Mouse (Mus musculus) myocyte (in vitro differentiated cells): ENCODE data around the gene Pih1d1. TPM values are rescaled to one million over a fixed set of nuclear protein-coding genes. Genes with fewer than 3 reads are reported as not detected.

Source experiments
- H3K27me3 ChIP-seq: one replicate; pipeline ENCODE4 v1.6.1; 2011; ENCODE audit not compliant: control insufficient read depth, insufficient read depth, insufficient read length
- H3K36me3 ChIP-seq: one replicate; pipeline ENCODE4 v1.6.1; 2011; ENCODE audit not compliant: control insufficient read depth, insufficient read depth
- H3K4me2 ChIP-seq: one replicate; pipeline ENCODE4 v1.6.1; 2011; ENCODE audit warnings: low read depth, control low read depth
- H3K4me3 ChIP-seq: one replicate; pipeline ENCODE4 v1.5.1; 2011; ENCODE audit warnings: mild to moderate bottlenecking, control low read depth, moderate library complexity
- H3K79me2 ChIP-seq: one replicate; pipeline ENCODE4 v1.6.1; 2011; ENCODE audit not compliant: control insufficient read depth, insufficient read depth
- H3ac ChIP-seq: one replicate; pipeline ENCODE4 v1.6.1; 2011; ENCODE audit not compliant: control insufficient read depth, insufficient read length
- CEBPB ChIP-seq: IDR thresholded peaks from 2 replicates; pipeline ENCODE4 v1.6.1; 2011; ENCODE audit warnings: mild to moderate bottlenecking, moderate library complexity; ENCODE audit not compliant: poor library complexity, insufficient read depth, severe bottlenecking
- E2F4 ChIP-seq: IDR thresholded peaks from one replicate; pipeline ENCODE4 v1.6.1; 2011; ENCODE audit warnings: mild to moderate bottlenecking, control low read depth, moderate library complexity; ENCODE audit not compliant: insufficient read depth
- MAX ChIP-seq: IDR thresholded peaks from one replicate; pipeline ENCODE4 v1.6.1; 2011; ENCODE audit warnings: low read depth, mild to moderate bottlenecking, control low read depth
- MYOD1 ChIP-seq, 3 experiments: IDR thresholded peaks; one replicate each; pipeline ENCODE4 v1.6.1; 2011; ENCODE audit warnings: control low read depth in 2 of 3, low read depth in 2 of 3, mild to moderate bottlenecking in 2 of 3, moderate library complexity in 1 of 3; ENCODE audit not compliant: insufficient read length in 2 of 3, control insufficient read depth in 1 of 3
- MYOG ChIP-seq, 3 experiments: IDR thresholded peaks; one replicate each; pipeline ENCODE4 v1.6.1; 2011; ENCODE audit warnings: control low read depth in 2 of 3, low read depth in 2 of 3, mild to moderate bottlenecking in 2 of 3; ENCODE audit not compliant: insufficient read length in 2 of 3, control insufficient read depth in 1 of 3, insufficient read depth in 1 of 3
- POLR2A ChIP-seq: IDR thresholded peaks from one replicate; pipeline ENCODE4 v1.6.1; 2011; ENCODE audit warnings: low read depth, mild to moderate bottlenecking, control low read depth, moderate library complexity; ENCODE audit not compliant: insufficient read length
- POLR2AphosphoS2 ChIP-seq: IDR thresholded peaks from one replicate; pipeline ENCODE4 v1.6.1; 2011; ENCODE audit warnings: low read depth, control low read depth; ENCODE audit not compliant: insufficient read length
- REST ChIP-seq: IDR thresholded peaks from one replicate; pipeline ENCODE4 v1.6.1; 2011; ENCODE audit warnings: mild to moderate bottlenecking, control low read depth, moderate library complexity; ENCODE audit not compliant: insufficient read depth, insufficient read length
- SRF ChIP-seq: IDR thresholded peaks from one replicate; pipeline ENCODE4 v1.6.1; 2011; ENCODE audit warnings: low read depth; ENCODE audit not compliant: control insufficient read depth, insufficient read length
- TCF12 ChIP-seq: IDR thresholded peaks from one replicate; pipeline ENCODE4 v1.6.1; 2011; ENCODE audit warnings: mild to moderate bottlenecking, control low read depth; ENCODE audit not compliant: poor library complexity, insufficient read depth, severe bottlenecking
- TCF3 ChIP-seq: IDR thresholded peaks from one replicate; pipeline ENCODE4 v1.6.1; 2011; ENCODE audit warnings: low read depth, control low read depth; ENCODE audit not compliant: insufficient read length
- USF1 ChIP-seq: IDR thresholded peaks from one replicate; pipeline ENCODE4 v1.6.1; 2011; ENCODE audit warnings: low read depth, mild to moderate bottlenecking, control low read depth, moderate library complexity
- polyA plus RNA-seq: library from polyadenylated mRNA; unstranded; fragments of >200 nt; fragmentation: generic; extraction: Trizol; gene quantifications from one replicate; pipeline ENCODE4 v1.2.1, GENCODE M21; 2012; ENCODE audit warnings: missing spikeins

The Pih1d1 gene
- polyA plus RNA-seq, 1 experiment: 81.9 TPM

DNA sequence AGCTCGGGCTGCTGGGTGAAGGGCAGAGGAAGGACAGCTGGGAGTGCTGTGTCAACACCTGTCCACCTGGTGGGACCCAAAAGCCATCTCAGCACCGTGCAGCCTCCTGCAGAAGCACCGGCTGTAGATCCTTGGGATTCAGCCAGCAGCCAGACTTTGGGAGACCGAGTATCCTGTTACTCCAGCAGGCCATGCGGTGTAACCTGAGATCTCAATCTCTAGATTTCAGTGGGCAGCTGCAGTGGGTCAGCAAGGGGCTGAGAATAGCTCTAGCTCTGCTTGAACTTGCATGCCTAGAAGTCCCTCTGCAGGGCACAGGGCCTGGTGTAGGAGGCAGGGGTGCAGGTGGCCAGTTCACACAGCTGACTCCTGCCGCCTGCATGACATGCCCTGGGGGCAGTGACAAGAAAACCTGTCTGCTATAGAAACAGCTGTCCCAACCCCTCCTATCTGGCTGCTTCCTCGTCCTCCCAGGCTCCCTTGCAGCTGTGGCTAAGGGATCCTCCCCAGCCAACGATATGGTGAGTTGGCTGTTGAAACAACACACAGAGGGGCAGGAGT, 37.8 kb downstream of the Pih1d1 start:
- Histone ChIP-seq H3K79me2 (no peaks in the 10 kb centered on the region), H3K4me3 (no peak overlapping the region), H3K36me3 (no peaks in the 10 kb centered on the region), H3K27me3 (peaks cover 22% of the 10 kb centered on the region), H3K4me2 (peak overlapping the region; percentile 37), H3ac (no peak overlapping the region)
- peak; percentile 25 to 92 (median 88) for TF ChIP-seq MYOD1 (IDR thresholded peaks at IDR 0.05; ENCODE audit: control insufficient read depth in 1 of 3, insufficient read length in 2 of 3, low read depth in 2 of 3)
- TF ChIP-seq TCF3: peak; percentile 89
- TF ChIP-seq MYOG (IDR thresholded peaks at IDR 0.05; ENCODE audit: control insufficient read depth in 1 of 3, insufficient read depth in 1 of 3, insufficient read length in 2 of 3, low read depth in 2 of 3): peak; percentile 68 to 92 (median 86)
- no peak for TF ChIP-seq REST
- no peak for TF ChIP-seq CEBPB
- no peak for TF ChIP-seq E2F4
- no peak for TF ChIP-seq USF1
- no peak for TF ChIP-seq POLR2AphosphoS2
- peak; percentile 12 for TF ChIP-seq SRF
- TF ChIP-seq POLR2A: no peak
- no peak for TF ChIP-seq MAX
- TF ChIP-seq TCF12: peak; percentile 84

DNA sequence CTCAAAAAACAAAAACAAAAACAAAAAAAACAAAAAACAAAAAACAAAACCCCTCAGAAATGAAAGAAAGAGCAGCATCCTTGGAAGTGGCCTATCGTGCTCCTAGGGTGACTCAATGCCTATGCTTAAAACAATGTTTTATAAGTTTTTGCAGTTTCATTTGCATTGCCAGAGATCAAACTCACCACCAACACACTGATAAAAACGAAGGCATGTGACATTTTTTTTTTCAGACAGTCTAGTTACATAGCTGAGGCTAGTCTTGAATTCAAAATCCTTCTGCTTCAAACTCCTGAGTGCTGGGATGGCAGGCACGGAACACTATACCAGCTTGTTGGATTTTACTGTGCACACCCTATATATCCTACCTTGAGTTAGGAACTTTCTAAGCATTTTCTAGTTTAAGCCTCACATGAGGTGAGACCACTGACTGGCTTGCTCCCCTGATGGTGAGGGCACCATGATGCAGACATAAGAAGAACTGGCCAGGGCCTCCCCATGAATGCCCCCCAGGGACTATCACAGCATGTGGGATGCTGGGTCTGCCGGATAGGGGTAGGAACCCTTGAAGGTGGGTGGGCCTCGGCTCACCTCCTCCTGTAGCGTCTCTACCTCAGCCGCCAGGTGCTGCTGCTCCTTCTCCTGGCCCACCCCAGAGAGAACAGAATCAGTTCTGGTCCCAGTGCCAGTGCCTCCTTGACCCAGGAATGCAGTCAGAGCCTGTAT, 38.6 kb downstream of the Pih1d1 start:
- Histone ChIP-seq H3K36me3 (no peaks in the 10 kb centered on the region), H3K27me3 (peaks cover 17% of the 10 kb centered on the region), H3ac (no peak overlapping the region), H3K4me3 (no peak overlapping the region), H3K4me2 (no peak overlapping the region), H3K79me2 (no peaks in the 10 kb centered on the region)
- TF ChIP-seq CEBPB (no peak), USF1 (no peak)

DNA sequence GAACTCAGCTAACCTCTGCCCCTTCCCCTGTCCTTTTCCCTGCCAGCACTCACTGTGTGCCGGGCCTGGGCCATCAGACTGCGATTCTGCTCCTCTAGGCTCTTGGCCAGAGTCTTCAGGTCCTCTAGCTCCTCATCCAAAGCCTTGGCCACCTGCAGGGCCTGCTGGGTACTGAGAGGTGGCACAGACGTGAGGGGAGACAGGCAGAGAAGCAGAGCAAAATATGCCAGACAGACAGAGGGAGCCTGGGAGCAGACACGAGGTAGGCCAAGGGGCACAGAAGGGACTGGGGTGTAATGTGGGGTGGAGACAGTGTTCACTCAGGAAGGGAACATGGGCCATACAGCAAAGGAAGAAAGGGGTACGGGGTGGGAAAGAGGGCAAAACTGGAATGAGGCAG, 39.3 kb downstream of the Pih1d1 start:
- TF ChIP-seq SRF: no peak
- no peak for TF ChIP-seq MAX
- TF ChIP-seq TCF12: no peak
- no peak for TF ChIP-seq MYOG (IDR thresholded peaks at IDR 0.05; ENCODE audit: control insufficient read depth in 1 of 3, insufficient read depth in 1 of 3, insufficient read length in 2 of 3, low read depth in 2 of 3)
- no peak for TF ChIP-seq USF1
- TF ChIP-seq CEBPB: no peak
- TF ChIP-seq REST: no peak
- TF ChIP-seq E2F4: no peak
- no peak for TF ChIP-seq POLR2A
- Histone ChIP-seq H3K79me2 (no peaks in the 10 kb centered on the region), H3ac (no peak overlapping the region), H3K4me3 (no peak overlapping the region), H3K27me3 (peaks cover 11% of the 10 kb centered on the region), H3K4me2 (no peak overlapping the region), H3K36me3 (no peaks in the 10 kb centered on the region)

DNA sequence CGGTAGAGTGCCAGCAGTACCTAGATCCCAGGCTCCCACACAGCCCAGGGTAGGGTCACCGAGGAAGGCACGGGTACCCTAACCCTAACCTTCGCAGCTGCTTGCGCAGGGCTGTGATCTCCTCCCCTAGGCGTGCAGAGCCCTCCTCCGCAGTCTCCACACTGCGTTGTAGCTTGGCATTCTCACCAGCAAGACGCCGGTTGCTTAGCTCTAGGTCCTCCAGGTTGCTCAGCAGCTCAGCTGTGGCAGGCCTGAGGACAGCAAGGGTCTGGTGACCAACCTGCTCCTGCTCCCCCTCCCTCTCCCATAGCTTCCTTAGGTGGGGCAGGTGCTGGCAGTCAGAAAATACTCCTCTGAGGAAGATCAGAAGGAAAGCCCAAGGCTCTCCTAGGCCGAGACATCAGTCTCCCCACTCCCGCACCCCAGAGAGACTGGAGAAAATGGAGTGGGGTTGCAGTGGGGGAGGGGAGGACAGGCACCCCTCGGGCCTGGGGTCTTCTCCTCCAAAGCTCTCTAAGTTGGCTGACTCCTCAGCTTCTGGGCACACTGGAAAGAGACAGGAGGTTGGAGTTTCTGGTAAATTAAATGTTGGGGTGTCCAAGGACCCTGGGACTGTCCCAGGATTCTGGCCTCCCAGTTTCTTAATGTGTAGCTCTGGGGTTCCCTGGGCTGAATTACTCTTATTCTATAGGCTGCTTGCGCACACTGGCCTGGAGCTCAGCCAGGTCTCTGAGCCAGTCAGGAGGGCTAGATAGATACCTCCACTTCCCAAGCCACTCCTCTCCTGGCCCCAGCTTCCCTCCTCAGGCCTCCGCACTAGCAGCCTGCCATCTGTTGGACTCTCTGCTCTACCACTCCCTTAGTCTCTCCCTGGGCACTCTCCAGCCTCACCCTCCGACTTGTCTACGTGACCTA, 40.0 kb downstream of the Pih1d1 start:
- H3ac ChIP-seq: no peak overlapping the region
- no peaks in the 10 kb centered on the region for H3K79me2 ChIP-seq
- TF ChIP-seq SRF: no peak
- no peak overlapping the region for H3K4me3 ChIP-seq
- H3K4me2 ChIP-seq: no peak overlapping the region
- no peaks in the 10 kb centered on the region for H3K36me3 ChIP-seq
- peaks cover 10% of the 10 kb centered on the region for H3K27me3 ChIP-seq

DNA sequence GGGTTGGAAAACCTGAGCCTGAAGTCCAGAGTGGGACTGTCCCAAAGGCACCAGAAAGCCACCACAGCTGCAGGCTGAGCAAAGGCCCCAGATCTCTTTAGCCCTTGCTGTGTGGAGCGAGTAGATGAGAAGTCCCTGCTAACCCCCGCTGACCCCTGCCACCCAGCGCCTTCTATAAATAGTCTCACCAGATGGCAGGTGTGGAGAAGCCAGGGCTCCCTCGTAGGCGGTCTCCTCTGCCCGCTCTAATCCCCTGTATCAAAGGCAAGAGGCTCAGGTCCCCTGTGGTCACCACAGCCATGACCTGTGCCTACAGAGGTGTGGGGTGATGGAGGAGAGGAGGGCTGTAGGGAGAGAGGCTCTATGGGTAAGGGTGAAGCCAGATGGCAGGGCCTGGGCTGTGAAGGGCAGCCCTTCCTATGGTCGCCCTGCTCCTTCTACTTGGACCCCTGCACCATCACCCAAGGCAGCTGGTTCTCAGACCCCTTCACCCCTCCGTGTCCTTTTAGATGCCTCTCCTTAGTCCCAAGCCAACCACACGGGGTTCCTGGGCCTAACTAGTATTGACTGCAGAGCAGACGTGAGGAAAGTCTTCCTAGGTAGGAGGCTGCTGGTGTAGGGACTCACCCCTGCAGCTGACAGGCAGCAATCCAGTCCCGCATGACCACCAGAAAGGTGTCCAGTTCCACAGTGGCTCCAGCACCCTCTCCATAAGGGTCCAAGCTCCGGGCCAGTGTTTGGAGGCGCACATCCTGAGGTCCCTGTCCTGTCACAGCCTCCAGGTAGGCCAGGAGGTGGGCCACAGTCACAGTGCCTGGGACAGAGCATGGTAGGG, 41.5 kb downstream of the Pih1d1 start:
- H3ac ChIP-seq: no peak overlapping the region
- peak overlapping the region; percentile 6 for H3K4me2 ChIP-seq
- H3K79me2 ChIP-seq: no peaks in the 10 kb centered on the region
- peaks cover 14% of the 10 kb centered on the region for H3K27me3 ChIP-seq
- no peaks in the 10 kb centered on the region for H3K36me3 ChIP-seq
- TF ChIP-seq USF1: no peak
- no peak for TF ChIP-seq POLR2A
- TF ChIP-seq REST: no peak
- TF ChIP-seq TCF12: no peak
- TF ChIP-seq E2F4: no peak
- TF ChIP-seq SRF: no peak
- TF ChIP-seq TCF3: no peak
- TF ChIP-seq MYOD1 (IDR thresholded peaks at IDR 0.05; ENCODE audit: control insufficient read depth in 1 of 3, insufficient read length in 2 of 3, low read depth in 2 of 3): peak in 2 of 3 experiments; percentile 45 to 77
- TF ChIP-seq MYOG (IDR thresholded peaks at IDR 0.05; ENCODE audit: control insufficient read depth in 1 of 3, insufficient read depth in 1 of 3, insufficient read length in 2 of 3, low read depth in 2 of 3): peak; percentile 29 to 59 (median 50)
- TF ChIP-seq CEBPB: no peak
- no peak for TF ChIP-seq MAX
- no peak for TF ChIP-seq POLR2AphosphoS2
- H3K4me3 ChIP-seq: no peak overlapping the region
